Mouse (Mus musculus) midbrain, embryonic 16.5 days (tissue): ENCODE measurements around the gene Lgals7. TPM values are rescaled to one million over a fixed set of nuclear protein-coding genes. Genes with fewer than 3 reads are reported as not detected.
"Not testable (repeated sequence)": the region's sequence is repeated elsewhere in the genome, so short reads cannot be mapped to it uniquely, and the experiment has no call there.

Source experiments
- ATAC-seq: fragments of 200-750 bp; cut with Nextera tagmentation; 2 replicates; pipeline ENCODE4 v1.8.0; 2017; ENCODE audit warnings: moderate TSS enrichment
- H3K27ac ChIP-seq: fragments of 300-500 bp; sonication (generic); 2 replicates; pipeline ENCODE4 v1.5.1; 2014; ENCODE audit warnings: mild to moderate bottlenecking, low read length, mixed read lengths
- H3K27me3 ChIP-seq: fragments of 300-500 bp; sonication (generic); 2 replicates; pipeline ENCODE4 v1.6.1; 2014; ENCODE audit warnings: low read depth, low read length, mixed read lengths; ENCODE audit not compliant: control insufficient read depth, insufficient read depth
- H3K36me3 ChIP-seq: fragments of 300-500 bp; sonication (generic); 2 replicates; pipeline ENCODE4 v1.6.1; 2014; ENCODE audit warnings: mild to moderate bottlenecking, low read length, moderate library complexity, mixed read lengths; ENCODE audit not compliant: control insufficient read depth, insufficient read depth
- H3K4me1 ChIP-seq: fragments of 300-500 bp; sonication (generic); 2 replicates; pipeline ENCODE4 v1.6.1; 2014; ENCODE audit warnings: mild to moderate bottlenecking, low read length, mixed read lengths; ENCODE audit not compliant: control insufficient read depth, insufficient read depth
- H3K4me2 ChIP-seq: fragments of 300-500 bp; sonication (generic); 2 replicates; pipeline ENCODE4 v1.6.1; 2014; ENCODE audit warnings: mild to moderate bottlenecking, low read length, mixed read lengths
- H3K4me3 ChIP-seq: fragments of 300-500 bp; sonication (generic); 2 replicates; pipeline ENCODE4 v1.5.1; 2014; ENCODE audit warnings: low read depth, mild to moderate bottlenecking, low read length, moderate library complexity, mixed read lengths
- H3K9ac ChIP-seq: fragments of 300-500 bp; sonication (generic); 2 replicates; pipeline ENCODE4 v1.6.1; 2014; ENCODE audit warnings: low read depth, low read length, mixed read lengths
- H3K9me3 ChIP-seq: fragments of 300-500 bp; sonication (generic); replicated peaks from 2 replicates; pipeline ENCODE4 v1.6.1; 2014; ENCODE audit warnings: mild to moderate bottlenecking, low read length, mixed read lengths; ENCODE audit not compliant: control insufficient read depth, poor library complexity, severe bottlenecking
- WGBS: fragments of 180-500 bp; shearing (Covaris S2); extraction: QIAGEN DNeasy Blood & Tissue Kit; methylation state at CpG from one replicate; pipeline ENCODE4 v1.1.7; 2014; 5-methylcytosine and 5-hydroxymethylcytosine counted together
- polyA plus RNA-seq: library from polyadenylated mRNA; unstranded; fragments of >200 nt; fragmentation: Nextera tagmentation; extraction: Ambion mirVana; gene quantifications from 2 replicates; pipeline ENCODE4 v1.2.1, GENCODE M21; 2015

Gene Lgals7
- polyA plus RNA-seq, 1 experiment from 2014 or later: 6.7 TPM

DNA sequence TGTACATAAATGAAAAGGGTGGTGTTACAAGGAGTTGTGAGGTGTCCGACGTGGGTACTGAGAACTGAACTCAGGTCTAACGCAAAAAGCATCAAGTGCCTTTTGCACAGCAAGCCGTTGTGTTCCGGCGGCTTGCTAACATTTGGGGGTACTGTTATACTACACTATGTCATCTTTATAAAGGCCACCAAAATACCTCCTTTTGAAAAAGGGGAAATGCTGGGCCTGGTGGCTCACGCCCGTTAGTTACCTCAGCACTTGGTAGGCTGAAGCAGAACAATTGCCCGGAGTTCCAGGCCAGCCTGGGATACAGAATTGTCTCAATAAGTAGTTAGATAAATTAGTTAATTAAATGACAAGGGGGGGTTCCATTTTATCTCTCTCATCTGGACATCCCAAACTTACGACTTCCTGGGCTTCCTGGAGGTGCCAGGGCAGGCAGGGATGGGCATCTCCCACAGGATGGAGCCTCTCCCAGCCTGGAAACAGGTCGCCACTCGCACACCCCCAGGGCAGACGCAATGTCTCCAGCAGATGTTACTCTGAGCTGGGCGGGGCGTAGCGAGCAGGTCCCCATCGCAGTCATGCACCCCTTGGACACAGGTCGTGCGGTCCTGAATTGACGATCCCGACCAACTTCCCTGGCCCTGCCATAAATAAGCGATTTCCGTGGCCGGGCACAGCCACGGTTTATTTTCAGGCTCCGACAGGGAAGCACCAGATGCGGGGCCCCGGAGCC is 3.3 kb downstream of the Lgals7 start:
- Histone ChIP-seq H3K27ac (no peak overlapping the region), H3K4me3 (no peak overlapping the region), H3K4me1 (no peaks in the 10 kb centered on the region; the same call in 1 of the 2 replicates), H3K9ac (no peak overlapping the region), H3K4me2 (no peak overlapping the region), H3K36me3 (no peaks in the 10 kb centered on the region), H3K9me3 (no peaks in the 10 kb centered on the region), H3K27me3 (no peaks in the 10 kb centered on the region)
- no peak for ATAC-seq
- WGBS: 92% methylated on average over 28 of the region's 28 CpGs

DNA sequence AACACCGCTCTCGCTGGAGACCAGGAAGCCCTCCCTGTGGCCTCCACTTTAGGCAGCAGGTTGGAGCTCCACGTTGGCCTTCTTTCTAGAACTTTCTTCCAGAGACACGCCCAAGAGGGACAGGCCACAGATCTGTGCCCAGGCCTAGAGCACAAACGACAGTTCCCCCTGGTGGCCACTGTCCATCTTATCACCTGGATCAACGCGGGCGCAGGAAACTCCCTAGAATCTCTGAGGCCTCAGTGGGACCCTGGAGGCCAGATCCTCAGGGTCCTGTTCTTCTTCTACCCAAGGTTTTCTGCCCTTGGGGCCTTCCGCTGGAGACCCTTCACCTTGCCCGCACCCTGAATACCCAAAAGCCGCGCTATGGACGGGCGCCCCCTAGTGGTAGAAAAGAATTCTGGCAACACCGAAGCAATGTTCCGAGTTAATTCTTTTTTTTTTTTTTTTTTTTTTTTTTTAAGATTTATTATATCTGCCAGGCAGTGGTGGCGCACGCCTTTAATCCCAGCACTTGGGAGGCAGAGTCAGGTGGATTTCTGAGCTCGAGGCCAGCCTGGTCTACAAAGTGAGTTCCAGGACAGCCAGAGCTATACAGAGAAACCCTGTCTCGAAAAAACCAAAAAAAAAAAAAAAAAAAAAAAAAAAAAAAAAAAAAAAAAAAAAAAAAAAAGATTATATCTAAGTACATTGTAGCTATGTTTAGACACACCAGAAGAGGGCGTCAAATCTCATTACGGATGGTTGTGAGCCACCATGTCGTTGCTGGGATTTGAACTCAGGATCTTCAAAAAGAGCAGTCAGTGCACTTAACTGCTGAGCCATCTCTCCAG is 4.1 kb downstream of the Lgals7 start:
- H3K4me2 ChIP-seq: not testable (repeated sequence)

DNA sequence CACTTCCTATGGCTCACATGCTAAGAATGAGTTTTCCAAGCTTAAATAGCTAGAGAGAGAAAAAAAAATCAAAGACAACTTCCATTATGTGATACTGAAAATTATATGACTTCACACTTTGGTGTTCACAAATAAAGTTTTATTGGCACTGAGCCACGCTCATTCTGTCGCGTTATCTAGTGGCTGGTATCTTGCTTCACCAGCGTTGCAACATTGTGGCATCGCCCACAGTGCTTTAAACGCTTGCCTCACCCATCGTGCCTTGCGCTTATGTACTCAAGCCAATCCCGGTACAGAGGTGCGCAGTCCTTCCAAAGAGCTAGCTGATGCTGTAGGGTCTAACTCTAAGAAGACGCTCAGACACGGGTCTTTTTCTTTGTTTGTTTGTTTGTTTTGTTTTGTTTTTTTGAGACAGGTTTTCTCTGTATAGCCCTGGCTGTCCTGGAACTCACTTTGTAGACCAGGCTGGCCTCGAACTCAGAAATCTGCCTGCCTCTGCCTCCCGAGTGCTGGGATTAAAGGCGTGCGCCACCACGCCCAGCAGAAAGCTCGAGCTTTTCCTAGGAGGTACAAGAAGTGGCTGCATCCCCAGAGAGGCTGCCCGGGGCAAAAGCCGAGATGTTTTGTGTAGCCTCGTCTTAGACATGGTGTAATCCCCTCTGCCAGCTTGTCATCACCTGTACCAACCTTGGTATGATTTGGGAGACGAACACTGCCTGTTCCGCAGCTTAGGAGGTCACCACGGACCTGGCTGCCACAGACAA is 7.4 kb downstream of the Lgals7 start:
- no peaks in the 10 kb centered on the region for H3K9me3 ChIP-seq
- no peak for ATAC-seq
- WGBS: 91% methylated on average over 24 of the region's 24 CpGs
- H3K9ac ChIP-seq: no peak overlapping the region
- no peaks in the 10 kb centered on the region for H3K27me3 ChIP-seq
- H3K4me3 ChIP-seq: no peak overlapping the region
- H3K27ac ChIP-seq: no peak overlapping the region
- no peaks in the 10 kb centered on the region for H3K4me1 ChIP-seq
- H3K36me3 ChIP-seq: no peaks in the 10 kb centered on the region
- no peak overlapping the region for H3K4me2 ChIP-seq

More for the DNA sequence above, 4.1 kb downstream of the Lgals7 start:
- H3K9me3 ChIP-seq, H3K4me1 ChIP-seq, H3K4me3 ChIP-seq, H3K9ac ChIP-seq, H3K27me3 ChIP-seq, H3K27ac ChIP-seq, H3K36me3 ChIP-seq, ATAC-seq: not testable (repeated sequence)
- WGBS: 32% methylated on average over 23 of the region's 23 CpGs

DNA sequence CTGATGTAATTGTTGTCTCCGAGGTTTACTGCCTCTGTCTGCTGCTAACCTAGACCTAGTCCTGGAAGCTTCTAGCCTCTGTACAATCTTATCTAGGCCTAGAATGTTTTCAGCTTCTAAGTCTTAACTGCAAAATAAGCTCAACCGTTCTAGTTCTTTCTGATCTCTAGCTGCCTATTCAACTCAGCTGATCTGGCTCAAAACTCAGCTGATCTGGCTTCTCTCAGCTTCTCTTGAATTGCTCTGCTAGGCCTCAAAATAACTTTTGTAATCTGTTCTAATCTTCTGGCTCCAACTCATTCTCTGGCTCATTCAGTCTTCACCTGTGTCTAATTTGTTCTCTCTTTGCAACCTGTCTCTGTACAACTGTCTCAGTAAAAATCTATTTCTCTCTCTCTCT is 10.9 kb downstream of the Lgals7 start:
- Histone ChIP-seq H3K4me1 (no peaks in the 10 kb centered on the region), H3K9me3 (no peaks in the 10 kb centered on the region), H3K36me3 (no peaks in the 10 kb centered on the region), H3K9ac (no peak overlapping the region), H3K27ac (no peak overlapping the region), H3K27me3 (no peaks in the 10 kb centered on the region), H3K4me2 (no peak overlapping the region), H3K4me3 (no peak overlapping the region)
- WGBS: 66% methylated on average over 2 of the region's 2 CpGs
- no peak for ATAC-seq

DNA sequence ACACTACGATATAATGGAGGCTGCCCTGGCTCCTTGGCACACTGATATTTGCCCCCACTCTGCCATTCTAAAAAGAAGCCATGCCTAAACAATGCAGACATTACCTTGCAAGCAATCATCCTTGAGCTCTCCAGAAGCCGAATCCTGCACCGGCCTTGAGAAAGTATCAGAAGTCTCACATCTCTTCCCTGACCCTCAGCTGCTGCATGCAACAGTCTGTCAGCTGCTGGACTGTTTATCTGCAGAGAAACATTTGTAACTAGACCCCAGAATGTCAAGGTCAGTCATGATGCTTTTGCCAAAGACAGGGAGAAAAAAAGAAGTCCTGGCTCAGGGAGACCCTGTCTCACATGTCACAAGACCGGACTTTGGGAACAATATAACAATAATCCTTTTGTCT is 12.4 kb downstream of the Lgals7 start:
- H3K27me3 ChIP-seq: no peaks in the 10 kb centered on the region
- no peak for ATAC-seq
- H3K4me2 ChIP-seq: no peak overlapping the region
- WGBS: 88% methylated on average over 4 of the region's 4 CpGs
- H3K9ac ChIP-seq: no peak overlapping the region
- no peak overlapping the region for H3K4me3 ChIP-seq
- H3K9me3 ChIP-seq: no peaks in the 10 kb centered on the region
- H3K36me3 ChIP-seq: no peaks in the 10 kb centered on the region
- H3K4me1 ChIP-seq: no peaks in the 10 kb centered on the region
- H3K27ac ChIP-seq: no peak overlapping the region

DNA sequence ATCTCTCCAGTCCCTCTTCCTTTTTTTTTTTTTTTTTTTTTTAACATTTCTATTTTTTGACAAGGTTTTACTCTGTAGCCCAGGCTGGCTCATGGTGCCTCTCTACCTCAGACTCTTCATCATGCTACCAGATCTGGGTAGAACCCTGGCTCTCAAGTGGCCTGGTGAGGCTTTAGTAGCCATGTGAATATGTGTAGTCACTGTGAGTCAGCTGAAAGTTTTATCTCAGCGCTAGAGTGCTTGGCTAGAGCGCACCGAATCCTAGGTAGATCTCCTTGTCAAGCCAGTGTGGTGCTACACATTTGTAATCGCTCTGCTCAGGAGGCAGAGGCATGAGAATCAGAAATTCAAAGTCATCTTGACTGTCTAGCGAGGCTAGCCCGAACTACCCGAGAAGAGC is 13.5 kb downstream of the Lgals7 start:
- H3K4me3 ChIP-seq: no peak overlapping the region
- no peak overlapping the region for H3K9ac ChIP-seq
- no peaks in the 10 kb centered on the region for H3K36me3 ChIP-seq
- no peaks in the 10 kb centered on the region for H3K4me1 ChIP-seq
- 94% methylated on average over 7 of the region's 7 CpGs for WGBS
- ATAC-seq: no peak
- H3K27ac ChIP-seq: no peak overlapping the region
- no peaks in the 10 kb centered on the region for H3K27me3 ChIP-seq
- H3K4me2 ChIP-seq: no peak overlapping the region
- H3K9me3 ChIP-seq: no peaks in the 10 kb centered on the region

DNA sequence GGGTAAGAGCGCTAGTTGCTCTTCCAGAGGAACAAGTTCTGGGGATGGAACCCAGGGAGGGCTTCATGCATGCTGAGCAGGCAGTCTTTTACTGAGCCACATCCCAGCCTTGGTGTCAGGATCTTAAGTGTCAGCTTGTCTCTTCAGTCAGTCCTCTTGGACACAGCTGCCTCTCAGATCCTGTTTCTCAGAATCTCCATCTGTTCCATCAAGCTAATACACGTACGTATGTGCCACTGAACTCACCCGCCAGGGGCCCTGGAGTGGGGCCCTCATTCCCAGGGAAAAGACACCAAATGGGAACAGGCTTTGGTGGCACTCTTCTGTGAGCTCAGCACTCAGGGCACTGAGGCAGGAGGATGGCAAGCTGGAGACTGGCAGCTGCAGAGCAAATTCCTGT is 14.2 kb downstream of the Lgals7 start:
- no peak overlapping the region for H3K4me3 ChIP-seq
- no peaks in the 10 kb centered on the region for H3K27me3 ChIP-seq
- no peak overlapping the region for H3K9ac ChIP-seq
- WGBS: 79% methylated on average over 4 of the region's 4 CpGs
- no peak for ATAC-seq
- H3K4me1 ChIP-seq: no peaks in the 10 kb centered on the region
- no peak overlapping the region for H3K27ac ChIP-seq
- no peak overlapping the region for H3K4me2 ChIP-seq
- no peaks in the 10 kb centered on the region for H3K36me3 ChIP-seq
- no peaks in the 10 kb centered on the region for H3K9me3 ChIP-seq

DNA sequence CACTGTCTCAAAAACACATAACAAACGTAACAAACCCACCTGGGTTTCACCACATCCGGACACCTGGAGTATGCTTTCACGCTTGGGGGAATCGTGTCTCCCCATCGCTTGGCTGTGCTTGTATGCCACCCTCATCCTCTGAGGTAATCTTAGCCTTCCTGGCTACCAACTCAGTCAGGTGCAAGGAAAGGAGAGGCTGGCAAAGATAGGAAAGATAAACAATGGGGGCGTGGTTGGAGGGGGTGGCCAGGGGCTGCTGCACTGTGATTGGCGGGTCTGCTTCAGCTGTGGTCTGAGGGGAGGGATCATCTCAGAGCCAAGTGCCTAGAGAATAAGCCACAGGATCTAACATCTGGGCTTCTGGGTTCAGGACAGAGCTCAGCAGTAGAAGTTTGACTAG is 16.0 kb downstream of the Lgals7 start:
- Histone ChIP-seq H3K4me2 (no peak overlapping the region), H3K27me3 (no peaks in the 10 kb centered on the region), H3K9ac (no peak overlapping the region), H3K4me1 (no peaks in the 10 kb centered on the region), H3K27ac (no peak overlapping the region), H3K36me3 (no peaks in the 10 kb centered on the region), H3K9me3 (no peaks in the 10 kb centered on the region), H3K4me3 (no peak overlapping the region)
- no peak for ATAC-seq
- 79% methylated on average over 7 of the region's 7 CpGs for WGBS

DNA sequence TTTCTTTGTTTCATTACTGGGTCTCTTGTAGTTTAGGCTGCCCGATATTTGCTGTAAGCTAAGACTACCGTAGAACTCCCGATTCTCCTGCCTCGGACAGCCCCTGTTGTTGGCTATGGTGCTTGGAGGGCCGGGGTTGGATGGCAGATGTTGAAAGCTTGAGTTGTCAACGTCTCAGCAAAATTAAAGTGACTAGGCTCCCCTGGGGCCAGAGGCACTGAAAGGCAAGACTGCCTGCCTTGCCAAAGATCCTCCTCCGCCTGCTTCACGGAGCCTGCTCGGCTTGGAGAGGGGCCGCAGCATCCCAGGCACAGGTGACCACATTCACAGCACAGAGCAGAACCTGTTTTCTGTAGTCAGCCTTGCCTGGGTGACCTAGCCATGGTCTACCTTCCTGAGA is 16.9 kb downstream of the Lgals7 start:
- no peaks in the 10 kb centered on the region for H3K27me3 ChIP-seq
- WGBS: 68% methylated on average over 10 of the region's 10 CpGs
- no peaks in the 10 kb centered on the region for H3K9me3 ChIP-seq
- no peak overlapping the region for H3K9ac ChIP-seq
- no peaks in the 10 kb centered on the region for H3K4me1 ChIP-seq
- no peak overlapping the region for H3K27ac ChIP-seq
- no peak overlapping the region for H3K4me2 ChIP-seq
- H3K4me3 ChIP-seq: no peak overlapping the region
- no peaks in the 10 kb centered on the region for H3K36me3 ChIP-seq
- ATAC-seq: no peak
